Mouse (Mus musculus) gastrocnemius, adult 2 months (tissue): ENCODE data around the gene Lce1g. TPM values are rescaled to one million over a fixed set of nuclear protein-coding genes. Genes with fewer than 3 reads are reported as not detected.

Experiments used
- DNase-seq: peaks from one replicate; pipeline ENCODE4 v3.0.0; 2022
- H3K27ac ChIP-seq: fragments of 200-600 bp; 2 replicates; pipeline ENCODE4 v1.8.1; 2022; ENCODE audit warnings: mild to moderate bottlenecking
- H3K4me3 ChIP-seq: fragments of 200-600 bp; 2 replicates; pipeline ENCODE4 v1.8.1; 2022; ENCODE audit warnings: mild to moderate bottlenecking, moderate library complexity
- CTCF ChIP-seq: fragments of 200-600 bp; IDR thresholded peaks from 2 replicates; pipeline ENCODE4 v1.8.1; 2022; ENCODE audit warnings: antibody characterized with exemption, mild to moderate bottlenecking, moderate library complexity
- intact Hi-C: fragments of 180-260 bp; cut with DNase I; formaldehyde crosslinking; loops from one replicate; pipeline ENCODE4 v1.15.1; 2025
- long read RNA-seq, 2 experiments: library from polyadenylated mRNA; stranded (forward); transcript quantifications; one replicate each; pipeline ENCODE4 v2.0.0; 2021
- total RNA-seq, 2 experiments: library from RNA; stranded (reverse); gene quantifications; 2 replicates each; pipeline ENCODE4 v1.2.3; 2021

The Lce1g gene
- total RNA-seq: not detected
- long read RNA-seq, experiment 1: 0 reads
- long read RNA-seq, experiment 2: 0 reads

DNA sequence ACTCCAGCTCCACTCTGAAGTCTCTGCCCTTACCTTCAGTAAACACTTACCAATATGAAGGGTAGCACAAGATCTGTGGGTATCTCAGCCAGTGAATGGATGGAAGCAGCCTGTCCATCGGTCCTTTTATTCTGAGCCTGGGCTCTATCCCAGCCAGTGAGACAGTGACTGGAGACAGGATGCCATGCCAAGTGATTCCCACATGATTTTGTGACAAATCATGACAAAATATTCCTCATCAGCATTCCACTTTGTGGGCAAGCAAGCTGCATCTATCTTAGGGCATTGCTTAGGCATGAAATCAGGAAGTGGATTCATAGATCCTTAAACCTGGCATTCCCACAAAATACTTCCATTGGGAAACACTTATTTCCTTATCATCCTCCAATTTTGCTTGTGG, at the start of gene Lce1g:
TSS of gene Lce1g (minus strand) at position 101 of the 400 bp plus-strand sequence.
- Histone ChIP-seq H3K27ac (no peak within 1 kb of the TSS), H3K4me3 (no peak within 1 kb of the TSS)
- TF ChIP-seq CTCF: no peak
- intact Hi-C loops: no loop called here
- DNase-seq: no peak

DNA sequence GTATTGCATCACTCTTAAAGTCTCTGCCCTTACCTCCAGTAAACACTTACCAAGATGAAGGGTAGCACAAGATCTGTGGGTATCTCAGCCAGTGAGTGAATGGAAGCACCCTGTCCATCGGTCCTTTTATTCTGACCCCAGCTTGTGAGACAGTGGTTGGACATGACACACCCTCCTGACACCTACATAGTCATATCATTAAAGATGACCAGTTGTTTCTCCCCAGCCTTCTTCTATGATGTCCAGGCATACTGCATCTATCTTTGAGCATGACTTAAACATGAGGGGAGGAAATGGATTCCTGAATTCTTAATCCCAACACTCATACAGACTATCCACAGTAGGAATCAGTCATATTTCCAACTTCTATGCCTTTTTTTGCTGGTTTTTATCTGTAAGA, 38.3 kb upstream of the Lce1g start, which contains the start of gene Lce1j:
TSS of gene Lce1j (minus strand) at position 101 of the 400 bp plus-strand sequence.
- no peak for DNase-seq
- no peak within 1 kb of the TSS for H3K4me3 ChIP-seq
- H3K27ac ChIP-seq: no peak within 1 kb of the TSS
- TF ChIP-seq CTCF: no peak
- intact Hi-C loops: no loop called here

DNA sequence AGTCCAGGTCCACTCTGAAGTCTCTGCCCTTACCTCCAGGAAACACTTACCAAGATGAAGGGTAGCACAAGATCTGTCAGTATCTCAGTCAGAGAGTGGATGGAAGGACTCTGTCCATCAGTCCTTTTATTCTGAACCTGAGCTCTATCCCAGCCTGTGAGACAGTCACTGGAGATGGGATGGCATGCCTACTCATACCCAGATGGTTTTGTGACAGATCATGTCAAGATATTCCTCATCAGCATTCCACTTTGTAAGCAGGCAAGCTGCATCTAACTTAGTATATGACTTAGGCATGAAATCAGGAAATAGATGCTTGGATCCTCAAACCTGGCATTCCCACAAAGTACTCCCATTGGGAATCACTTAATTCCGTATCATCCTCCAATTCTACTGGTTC, 26.7 kb upstream of the Lce1g start, which contains the start of gene Lce1i:
TSS of gene Lce1i (minus strand) at position 101 of the 400 bp plus-strand sequence.
- intact Hi-C loops: no loop called here
- no peak for TF ChIP-seq CTCF
- no peak for DNase-seq

DNA sequence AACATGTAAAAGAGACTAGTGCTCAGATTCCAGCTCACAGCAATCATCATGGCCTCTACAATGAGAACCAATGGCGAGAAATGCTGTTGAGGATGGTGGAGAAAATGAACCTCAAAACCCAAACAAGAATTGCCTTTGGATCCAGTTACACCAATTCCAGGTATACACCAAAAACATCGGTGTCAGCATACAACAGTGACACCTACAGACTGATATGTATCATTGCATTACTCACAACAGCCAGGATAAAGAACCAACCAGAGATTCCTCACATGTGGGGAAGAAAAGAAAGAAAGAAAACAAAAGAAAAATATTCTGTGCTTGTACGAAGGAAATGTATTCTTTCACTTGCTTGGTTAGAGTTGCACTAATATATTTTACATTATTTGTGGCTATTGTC, 19.4 kb upstream of the Lce1g start:
- peak; percentile 12; the same call in 1 of the 2 replicates for TF ChIP-seq CTCF
- intact Hi-C loops: no loop called here
- Histone ChIP-seq H3K4me3 (no peak overlapping the region), H3K27ac (no peak overlapping the region)
- DNase-seq: no peak

More for the DNA sequence above, 26.7 kb upstream of the Lce1g start, which contains the start of gene Lce1i:
- Histone ChIP-seq H3K4me3 (no peak within 1 kb of the TSS), H3K27ac (no peak within 1 kb of the TSS)

DNA sequence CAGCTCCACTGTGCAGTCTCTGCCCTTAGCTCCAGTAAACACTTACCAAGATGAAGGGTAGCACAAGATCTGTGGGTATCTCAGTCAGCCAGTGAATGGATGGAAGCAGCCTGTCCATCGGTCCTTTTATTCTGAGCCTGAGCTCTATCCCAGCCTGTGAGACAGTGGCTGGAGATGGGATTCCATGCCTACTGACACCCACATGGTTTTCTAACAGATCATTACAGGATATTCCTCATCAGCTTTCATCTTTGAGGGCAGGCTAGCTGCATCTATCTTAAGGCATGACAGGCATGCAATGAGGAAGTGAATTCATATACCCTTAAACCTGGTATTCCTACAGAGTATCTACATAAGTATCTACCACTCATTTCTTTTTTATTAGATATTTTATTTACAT, 12.8 kb upstream of the Lce1g start, which contains the start of gene Lce1h:
TSS of gene Lce1h (minus strand) at position 101 of the 400 bp plus-strand sequence.
- no peak for TF ChIP-seq CTCF
- no peak within 1 kb of the TSS for H3K4me3 ChIP-seq
- H3K27ac ChIP-seq: no peak within 1 kb of the TSS
- intact Hi-C loops: no loop called here
- DNase-seq: no peak

DNA sequence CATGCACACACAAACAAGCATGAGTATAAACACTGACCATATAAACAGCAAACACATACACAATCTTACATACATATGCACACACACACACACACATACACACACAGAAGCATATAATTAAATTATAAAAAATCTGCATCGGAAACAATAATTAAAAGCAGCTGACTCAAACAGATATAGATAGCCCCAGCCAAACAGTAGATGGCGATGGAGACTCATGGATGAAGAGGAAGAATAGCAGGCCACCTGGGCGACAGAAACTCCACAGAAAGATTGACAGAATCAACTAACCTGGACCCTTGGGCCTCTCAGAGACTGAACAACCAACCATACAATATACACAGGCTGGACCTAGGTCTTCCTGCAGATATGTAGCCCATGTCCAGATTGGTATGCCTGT, 1.1 kb upstream of the Lce1g start:
- no peak for DNase-seq
- no peak overlapping the region for H3K27ac ChIP-seq
- intact Hi-C loops: no loop called here
- no peak overlapping the region for H3K4me3 ChIP-seq
- no peak for TF ChIP-seq CTCF

DNA sequence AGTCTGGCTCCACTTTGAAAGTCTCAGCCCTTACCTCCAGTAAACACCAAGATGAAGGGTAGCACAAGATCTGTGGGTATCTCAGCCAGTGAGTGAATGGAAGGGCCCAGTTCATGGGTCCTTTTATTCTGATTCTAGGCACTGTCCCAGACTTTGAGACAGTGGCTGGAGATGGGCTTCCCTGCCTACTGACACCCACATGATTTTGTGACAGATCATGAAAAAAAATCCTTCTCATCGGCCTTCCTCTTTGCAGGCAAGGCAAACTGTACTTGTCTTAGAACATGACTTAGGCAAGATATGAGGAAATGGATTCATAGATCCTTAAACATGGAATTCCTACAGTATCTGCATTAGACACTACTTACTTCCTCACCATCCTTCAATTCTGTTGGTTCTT, 13.1 kb downstream of the Lce1g start, which contains the start of gene Gm38119:
TSS of gene Gm38119 (minus strand) at position 101 of the 400 bp plus-strand sequence.
- no peak for TF ChIP-seq CTCF
- H3K27ac ChIP-seq: no peak within 1 kb of the TSS
- no peak within 1 kb of the TSS for H3K4me3 ChIP-seq
- DNase-seq: no peak
- intact Hi-C loops: no loop called here

DNA sequence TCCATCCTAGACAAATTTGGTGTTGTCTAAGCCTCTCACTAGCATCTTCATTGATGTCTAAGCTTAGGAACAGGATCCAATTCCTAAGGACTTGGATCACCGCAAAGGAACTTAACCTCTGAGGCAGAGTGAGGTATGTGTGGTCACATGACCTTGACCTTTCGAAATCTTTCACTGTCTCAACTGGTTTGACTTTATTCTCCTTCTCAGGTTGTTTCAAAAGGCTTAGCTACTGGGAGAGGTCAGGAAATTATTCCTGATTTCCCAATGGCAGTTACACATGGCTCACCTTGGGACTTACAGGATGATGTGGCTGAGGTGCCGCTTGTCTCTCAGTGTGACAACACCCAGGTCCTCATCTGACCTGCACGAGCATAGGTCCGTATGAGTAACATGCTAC, 29.5 kb downstream of the Lce1g start:
- intact Hi-C loops: no loop called here
- no peak for TF ChIP-seq CTCF
- Histone ChIP-seq H3K27ac (no peak overlapping the region), H3K4me3 (no peak overlapping the region)
- DNase-seq: no peak

DNA sequence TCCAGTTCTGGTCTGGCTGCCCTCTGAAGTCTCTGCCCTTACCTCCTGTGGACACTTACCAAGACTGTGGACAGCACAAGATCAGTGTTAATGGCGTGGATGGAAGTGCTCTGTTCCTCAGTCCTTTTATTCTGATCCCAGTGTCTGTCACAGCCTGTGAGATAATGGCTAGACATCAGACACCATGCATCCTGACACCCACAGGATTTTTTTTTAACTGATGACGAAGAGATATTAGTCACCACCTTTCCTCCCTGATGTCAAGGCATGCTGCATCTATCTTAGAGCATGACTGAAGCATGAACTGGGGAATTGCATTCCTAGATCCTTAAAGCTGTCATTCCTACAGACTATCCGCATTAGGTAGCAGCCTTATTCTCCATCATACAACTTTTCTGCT, 31.9 kb downstream of the Lce1g start, which contains the start of gene Lce1f:
TSS of gene Lce1f (minus strand) at position 101 of the 400 bp plus-strand sequence.
- H3K4me3 ChIP-seq: no peak within 1 kb of the TSS
- DNase-seq: no peak
- no peak within 1 kb of the TSS for H3K27ac ChIP-seq
- intact Hi-C loops: no loop called here
- TF ChIP-seq CTCF: no peak

DNA sequence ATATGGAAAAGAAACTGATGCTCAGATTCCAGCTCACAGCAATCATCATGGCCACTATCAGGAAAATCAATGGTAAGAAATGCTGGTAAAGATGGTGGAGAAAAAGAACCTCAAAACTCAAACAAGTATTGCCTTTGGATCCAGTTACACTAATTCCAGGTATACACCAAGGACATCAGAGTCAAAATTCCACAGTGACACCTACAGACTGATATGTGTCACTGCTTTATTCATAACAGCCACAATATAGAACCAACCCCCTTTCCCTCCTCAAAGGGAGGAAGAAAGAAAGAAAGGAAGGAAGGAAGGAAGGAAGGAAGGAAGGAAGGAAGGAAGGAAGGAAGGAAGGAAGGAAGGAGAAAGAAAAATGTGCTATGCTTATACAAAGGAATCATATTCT, 37.0 kb downstream of the Lce1g start:
- TF ChIP-seq CTCF: no peak
- intact Hi-C loops: no loop called here
- no peak for DNase-seq

DNA sequence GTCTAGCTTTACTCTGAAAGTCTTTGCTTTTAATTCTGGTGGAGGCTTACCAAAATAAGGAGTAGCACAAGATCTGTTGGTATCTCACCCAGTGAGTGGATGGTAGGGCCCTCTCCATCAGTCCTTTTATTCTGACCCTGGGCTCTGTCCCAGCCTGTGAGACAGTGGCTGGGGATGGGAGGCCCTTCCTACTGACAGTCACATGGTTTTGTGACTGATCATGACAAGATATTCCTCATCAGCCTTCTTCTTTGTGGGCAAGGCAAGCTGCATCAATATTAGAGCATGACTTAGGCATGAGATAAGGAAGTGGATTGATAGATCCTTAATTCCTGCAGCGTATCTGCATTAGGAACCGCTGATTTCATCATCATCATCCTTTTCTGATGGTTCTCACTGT, 43.2 kb downstream of the Lce1g start, which contains the start of gene Lce1e:
TSS of gene Lce1e (minus strand) at position 101 of the 400 bp plus-strand sequence.
- no peak for DNase-seq
- Histone ChIP-seq H3K27ac (no peak within 1 kb of the TSS), H3K4me3 (no peak within 1 kb of the TSS)
- intact Hi-C loops: no loop called here
- no peak for TF ChIP-seq CTCF

More for the DNA sequence above, 37.0 kb downstream of the Lce1g start:
- H3K4me3 ChIP-seq: no peak overlapping the region
- no peak overlapping the region for H3K27ac ChIP-seq

Other genes starting within 250 kb of the Lce1g start
- gene 2310046K23Rik, start 217.8 kb downstream of the Lce1g start, total RNA-seq: not detected
- gene Ivl, start 178.6 kb downstream of the Lce1g start, total RNA-seq: not detected
- gene Smcp, start 163.3 kb downstream of the Lce1g start, total RNA-seq: not detected
- not detected for gene 2210017I01Rik, start 144.8 kb downstream of the Lce1g start, total RNA-seq
- not detected for gene Lce6a, start 130.7 kb downstream of the Lce1g start, total RNA-seq
- not detected for gene Lce1a1, start 104.0 kb downstream of the Lce1g start, total RNA-seq
- not detected for gene Lce1b, start 95.4 kb downstream of the Lce1g start, total RNA-seq
- not detected for gene Lce1a2, start 82.0 kb downstream of the Lce1g start, total RNA-seq
- gene Lce1c, start 73.1 kb downstream of the Lce1g start, total RNA-seq: not detected
- gene Lce1d, start 65.1 kb downstream of the Lce1g start, total RNA-seq: not detected
- not detected for gene Lce1e, start 43.3 kb downstream of the Lce1g start, total RNA-seq
- gene Lce1f, start 32.0 kb downstream of the Lce1g start, total RNA-seq: not detected
- gene Gm38119, start 13.2 kb downstream of the Lce1g start, total RNA-seq: not detected
- not detected for gene Lce1h, start 12.7 kb upstream of the Lce1g start, total RNA-seq
- gene Lce1i, start 26.6 kb upstream of the Lce1g start, total RNA-seq: not detected
- gene Lce1j, start 38.2 kb upstream of the Lce1g start, total RNA-seq: not detected
- gene Lce1k, start 55.6 kb upstream of the Lce1g start, total RNA-seq: not detected
- gene Kprp, start 74.9 kb upstream of the Lce1g start, total RNA-seq: not detected
- gene Lce1l, start 98.9 kb upstream of the Lce1g start, total RNA-seq: not detected
- not detected for gene 2310050C09Rik, start 117.9 kb upstream of the Lce1g start, total RNA-seq
- gene Lce3a, start 173.9 kb upstream of the Lce1g start, total RNA-seq: not detected
- not detected for gene Lce3b, start 180.6 kb upstream of the Lce1g start, total RNA-seq
- not detected for gene Lce3c, start 192.1 kb upstream of the Lce1g start, total RNA-seq
- not detected for gene Lce3d, start 205.1 kb upstream of the Lce1g start, total RNA-seq
- gene Lce3e, start 214.7 kb upstream of the Lce1g start, total RNA-seq: not detected
- not detected for gene Lce3f, start 239.9 kb upstream of the Lce1g start, total RNA-seq